Mouse (Mus musculus) layer of hippocampus, postnatal 25 days (tissue): ENCODE measurements around the gene Grem1. TPM values are rescaled to one million over a fixed set of nuclear protein-coding genes. Genes with fewer than 3 reads are reported as not detected.

Source experiments
- DNase-seq, 2 experiments: peaks; one replicate each; pipeline ENCODE4 v3.0.0; 2022; ENCODE audit warnings: mixed read lengths in 2 of 2, low spot score in 1 of 2; ENCODE audit errors: extremely low spot score in 1 of 2
- total RNA-seq, 2 experiments: library from RNA; stranded (reverse); gene quantifications; 2 replicates each; pipeline ENCODE4 v1.2.3; 2021

Grem1 gene
- total RNA-seq, 2 experiments from 2014 or later, result 6.3 to 6.9 TPM

DNA sequence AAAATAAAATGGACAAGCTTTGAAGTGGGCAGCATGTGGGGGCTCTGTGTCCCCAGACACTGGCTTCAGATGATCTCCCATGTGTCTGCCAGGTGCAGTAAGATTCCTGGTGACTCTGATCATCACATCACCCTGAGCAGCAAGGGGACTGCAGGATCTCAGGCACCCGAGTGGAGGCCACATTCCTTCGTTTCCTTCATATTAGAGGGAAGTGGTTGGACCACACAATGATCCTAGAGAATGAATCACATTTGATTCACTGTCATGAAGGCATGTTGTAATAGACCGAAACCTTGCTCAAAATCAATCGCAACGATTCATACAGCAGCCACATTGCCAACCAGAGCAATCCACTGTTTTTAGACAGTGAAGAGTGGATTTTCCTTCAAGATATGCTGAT is 6.5 kb upstream of the Grem1 start:
- no peak for DNase-seq

DNA sequence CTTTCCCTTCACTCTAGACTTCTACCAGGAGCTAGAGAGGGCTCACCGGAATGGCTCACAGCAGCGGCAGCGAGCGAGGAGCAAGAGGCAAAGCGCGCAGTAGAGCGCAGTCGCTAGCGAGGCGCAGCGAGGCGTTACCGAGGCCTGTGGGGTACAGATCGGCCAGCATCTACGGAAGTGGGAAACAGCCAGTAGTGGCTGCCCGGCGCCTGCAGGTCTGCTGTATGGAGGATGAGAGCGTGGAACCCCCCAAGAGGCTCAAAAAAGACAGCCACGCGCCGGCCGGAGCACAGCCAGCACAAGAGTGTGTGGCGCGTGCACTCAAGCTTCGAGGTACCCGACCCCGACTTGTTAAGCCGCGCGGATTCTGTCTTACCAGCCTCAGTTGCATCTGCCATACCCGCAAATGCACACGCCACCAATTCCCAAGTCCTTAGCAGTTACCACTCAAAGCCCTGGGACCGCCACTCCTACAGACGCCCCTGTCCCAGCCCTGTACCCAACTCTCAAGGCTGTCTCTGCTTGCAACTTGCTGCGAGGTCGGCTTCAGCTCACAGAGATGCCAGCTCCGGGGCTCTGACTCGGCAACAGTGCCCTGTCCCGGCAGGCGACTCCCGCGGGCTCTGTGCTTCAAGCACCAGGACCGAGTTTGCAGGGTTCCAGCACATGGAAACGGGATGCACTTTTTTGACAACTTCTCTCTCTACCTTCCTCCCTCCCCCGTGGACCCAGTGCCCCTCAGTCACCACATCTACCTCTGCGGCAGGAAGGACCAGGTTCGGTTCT is 728 bp downstream of the Grem1 start:
- DNase-seq, result peak in 1 of 2 experiments; percentile 52

- DNase-seq, result no peak
Observed at GRCm38 (mm10) chr2:113756924-113757524, 1.4 kb downstream of the Grem1 start.

GRCm38 (mm10) chr2:113749721-113750120 is 8.7 kb downstream of the Grem1 start:
- no peak for DNase-seq

- no peak for DNase-seq
Observed at GRCm38 (mm10) chr2:113749309-113749708, 9.1 kb downstream of the Grem1 start.

- no peak for DNase-seq
Observed at GRCm38 (mm10) chr2:113728581-113728980, 29.9 kb downstream of the Grem1 start.

GRCm38 (mm10) chr2:113714801-113715200 is 43.6 kb downstream of the Grem1 start:
- no peak for DNase-seq

GRCm38 (mm10) chr2:113713406-113713805 is 45.0 kb downstream of the Grem1 start:
- DNase-seq, result no peak

DNA sequence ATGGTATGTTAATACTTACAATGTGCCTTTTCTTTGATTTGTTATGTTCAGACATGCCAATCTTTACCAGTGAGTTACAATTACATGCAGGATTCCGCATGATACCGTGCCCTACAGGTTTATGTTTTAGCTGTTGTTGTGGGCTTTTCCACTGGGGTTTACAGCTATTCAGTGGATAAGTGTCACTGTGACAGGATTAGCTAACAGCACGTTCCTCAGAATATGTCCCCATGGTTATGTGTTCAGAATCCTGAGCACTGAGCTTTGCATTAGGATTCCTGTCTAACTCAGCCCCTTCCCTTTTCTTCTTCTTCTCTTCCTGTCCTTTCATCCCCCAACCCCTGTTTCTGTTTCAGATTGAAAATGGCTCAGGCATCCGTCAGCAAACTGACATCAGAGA is 50.9 kb downstream of the Grem1 start:
- no peak for DNase-seq

- no peak for DNase-seq
Observed at GRCm38 (mm10) chr2:113701507-113701906, 56.9 kb downstream of the Grem1 start.

DNA sequence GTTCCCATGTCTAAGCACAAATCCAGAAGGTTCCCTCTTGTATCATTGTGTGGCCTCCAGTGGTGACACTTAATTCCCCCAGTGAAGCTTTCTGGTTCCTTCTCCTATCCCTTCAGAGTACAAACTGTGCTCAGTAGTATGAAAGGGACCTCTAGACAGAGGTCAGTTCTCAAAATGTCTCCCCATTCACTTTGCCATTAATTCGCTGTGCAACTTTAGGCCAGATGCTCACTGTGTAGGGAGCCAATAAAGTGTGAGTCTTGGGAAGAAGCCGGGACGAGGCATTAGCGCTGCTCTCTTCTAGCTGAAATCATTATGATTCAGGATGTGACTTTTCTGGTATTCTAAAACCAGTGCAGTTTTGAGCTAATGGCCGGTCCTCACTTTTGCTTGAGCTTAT is 61.8 kb downstream of the Grem1 start:
- no peak for DNase-seq

DNA sequence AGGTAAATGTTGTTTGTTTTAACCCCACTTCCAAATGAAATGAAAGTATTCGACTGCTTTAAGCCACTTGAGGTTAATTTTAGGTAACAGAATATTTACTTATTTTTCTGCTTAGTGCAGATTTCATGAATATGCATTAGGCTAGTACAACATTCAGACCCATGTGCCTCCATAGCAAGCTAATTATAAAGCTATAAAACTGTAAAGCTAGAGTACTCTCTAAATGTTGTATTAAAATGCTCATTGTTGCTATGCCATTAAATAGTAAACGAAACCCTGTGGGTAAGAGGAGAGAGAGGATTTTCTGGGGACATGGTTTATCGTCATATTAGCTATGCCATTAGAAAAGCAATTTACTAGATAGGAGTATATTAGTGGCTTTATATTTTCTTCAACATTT is 62.2 kb downstream of the Grem1 start:
- no peak for DNase-seq

Other genes starting within 250 kb of the Grem1 start
- gene Scg5, start 70.5 kb upstream of the Grem1 start, total RNA-seq, result 100 to 1,000 TPM; 371 to 410 TPM
- gene Arhgap11a, start 90.0 kb upstream of the Grem1 start, total RNA-seq, result 1 to 10 TPM; 2.0 to 2.4 TPM